Mouse (Mus musculus) gastrocnemius, adult 2 months (tissue): ENCODE measurements around the gene Fgf13. TPM values are rescaled to one million over a fixed set of nuclear protein-coding genes. Genes with fewer than 3 reads are reported as not detected.

Source experiments
- DNase-seq: peaks from one replicate; pipeline ENCODE4 v3.0.0; 2022
- H3K27ac ChIP-seq: fragments of 200-600 bp; 2 replicates; pipeline ENCODE4 v1.8.1; 2022; ENCODE audit warnings: mild to moderate bottlenecking
- H3K4me3 ChIP-seq: fragments of 200-600 bp; 2 replicates; pipeline ENCODE4 v1.8.1; 2022; ENCODE audit warnings: mild to moderate bottlenecking, moderate library complexity
- CTCF ChIP-seq: fragments of 200-600 bp; IDR thresholded peaks from 2 replicates; pipeline ENCODE4 v1.8.1; 2022; ENCODE audit warnings: antibody characterized with exemption, mild to moderate bottlenecking, moderate library complexity
- intact Hi-C: fragments of 180-260 bp; cut with DNase I; formaldehyde crosslinking; loops from one replicate; pipeline ENCODE4 v1.15.1; 2025
- total RNA-seq, 2 experiments: library from RNA; stranded (reverse); gene quantifications; 2 replicates each; pipeline ENCODE4 v1.2.3; 2021

The Fgf13 gene
- total RNA-seq, 2 experiments from 2014 or later, result 57.6 to 60.8 TPM

GRCm38 (mm10) chrX:59179081-59179596, 388.7 kb downstream of the Fgf13 start:
- peak; percentile 18 for DNase-seq
- intact Hi-C loops, result no loop called here
- TF ChIP-seq CTCF, result peak; percentile 39
- Histone ChIP-seq H3K4me3 (no peak overlapping the region), H3K27ac (no peak overlapping the region)

- intact Hi-C loops, result no loop called here
- TF ChIP-seq CTCF, result no peak
- Histone ChIP-seq H3K27ac (no peak overlapping the region), H3K4me3 (no peak overlapping the region)
- no peak for DNase-seq
Measured at GRCm38 (mm10) chrX:59177653-59178052, 390.2 kb downstream of the Fgf13 start.

- no peak for DNase-seq
Measured at GRCm38 (mm10) chrX:59172200-59172599, 395.7 kb downstream of the Fgf13 start.

GRCm38 (mm10) chrX:59166763-59167162, 401.1 kb downstream of the Fgf13 start:
- TF ChIP-seq CTCF, result no peak
- Histone ChIP-seq H3K4me3 (no peak overlapping the region), H3K27ac (no peak overlapping the region)
- intact Hi-C loops, result no loop called here
- DNase-seq, result no peak

More at GRCm38 (mm10) chrX:59172200-59172599, 395.7 kb downstream of the Fgf13 start:
- TF ChIP-seq CTCF, result peak; percentile 63
- Histone ChIP-seq H3K4me3 (no peak overlapping the region), H3K27ac (no peak overlapping the region)
- intact Hi-C loops, result no loop called here

GRCm38 (mm10) chrX:59141947-59142346, 425.9 kb downstream of the Fgf13 start:
- intact Hi-C loops, result no loop called here
- no peak for DNase-seq
- TF ChIP-seq CTCF, result no peak
- Histone ChIP-seq H3K4me3 (no peak overlapping the region), H3K27ac (no peak overlapping the region)

GRCm38 (mm10) chrX:59134928-59135361, 432.9 kb downstream of the Fgf13 start:
- peak; percentile 51 for TF ChIP-seq CTCF
- H3K4me3 ChIP-seq, result peak overlapping the region; percentile 70
- intact Hi-C loops, result no loop called here
- no peak overlapping the region for H3K27ac ChIP-seq
- DNase-seq, result peak; percentile 28

- DNase-seq, result peak; percentile 18
- intact Hi-C loops, result no loop called here
- H3K27ac ChIP-seq, result no peak overlapping the region
- peak overlapping the region; percentile 70 for H3K4me3 ChIP-seq
- TF ChIP-seq CTCF, result no peak
Measured at GRCm38 (mm10) chrX:59134166-59134861, 433.6 kb downstream of the Fgf13 start.

GRCm38 (mm10) chrX:59133834-59134165, 434.1 kb downstream of the Fgf13 start:
- intact Hi-C loops, result no loop called here
- H3K27ac ChIP-seq, result no peak overlapping the region
- no peak for TF ChIP-seq CTCF
- H3K4me3 ChIP-seq, result peak overlapping the region; percentile 70
- no peak for DNase-seq

GRCm38 (mm10) chrX:59133416-59133815, 434.5 kb downstream of the Fgf13 start:
- no peak for DNase-seq
- no peak overlapping the region for H3K27ac ChIP-seq

GRCm38 (mm10) chrX:59126637-59127036, 441.2 kb downstream of the Fgf13 start:
- no peak overlapping the region for H3K4me3 ChIP-seq
- no peak for DNase-seq
- TF ChIP-seq CTCF, result no peak
- H3K27ac ChIP-seq, result no peak overlapping the region
- intact Hi-C loops, result no loop called here

More at GRCm38 (mm10) chrX:59133416-59133815, 434.5 kb downstream of the Fgf13 start:
- no peak for TF ChIP-seq CTCF
- peak overlapping the region; percentile 70 for H3K4me3 ChIP-seq
- intact Hi-C loops, result no loop called here

GRCm38 (mm10) chrX:59113187-59113586, 454.7 kb downstream of the Fgf13 start:
- no peak for DNase-seq
- Histone ChIP-seq H3K4me3 (no peak overlapping the region), H3K27ac (no peak overlapping the region)
- TF ChIP-seq CTCF, result no peak
- intact Hi-C loops, result no loop called here

- intact Hi-C loops, result no loop called here
- Histone ChIP-seq H3K27ac (no peak overlapping the region), H3K4me3 (no peak overlapping the region)
- no peak for TF ChIP-seq CTCF
- no peak for DNase-seq
Measured at GRCm38 (mm10) chrX:59085928-59086327, 481.9 kb downstream of the Fgf13 start.

GRCm38 (mm10) chrX:59080427-59080826, 487.4 kb downstream of the Fgf13 start:
- no peak for DNase-seq
- no peak for TF ChIP-seq CTCF
- H3K27ac ChIP-seq, result no peak overlapping the region
- no peak overlapping the region for H3K4me3 ChIP-seq
- intact Hi-C loops, result no loop called here

GRCm38 (mm10) chrX:59072083-59072482, 495.8 kb downstream of the Fgf13 start:
- intact Hi-C loops, result loop anchor here (10.0 kb wide), 1 partner anchor 57 kb away; no protein-coding TSS in a partner anchor
- TF ChIP-seq CTCF, result no peak
- Histone ChIP-seq H3K4me3 (no peak overlapping the region), H3K27ac (no peak overlapping the region)
- DNase-seq, result no peak
